Mouse (Mus musculus) MEL (cell line): Measurements from ENCODE around the gene Krtcap2. TPM values are rescaled to one million over a fixed set of nuclear protein-coding genes. Genes with fewer than 3 reads are reported as not detected.

Source experiments
- DNase-seq: peaks from one replicate; pipeline ENCODE4 v3.0.0; 2011; ENCODE audit warnings: low read depth, low spot score
- H3K27ac ChIP-seq: 2 replicates; pipeline ENCODE4 v1.5.1; 2012; ENCODE audit warnings: low read depth, mild to moderate bottlenecking, control low read depth, low read length, moderate library complexity; ENCODE audit not compliant: control insufficient read depth
- H3K27me3 ChIP-seq, 2 experiments: fragments of 150-350 bp in 1 of 2; sonication (generic) in 1 of 2; 2 replicates each; pipeline ENCODE4 v1.6.1; 2012; ENCODE audit warnings: low read length in 2 of 2, mild to moderate bottlenecking in 2 of 2, improper control_type of control experiment in 1 of 2, moderate library complexity in 1 of 2; ENCODE audit not compliant: insufficient read depth in 2 of 2, control insufficient read depth in 1 of 2
- H3K36me3 ChIP-seq, 2 experiments: 2 replicates each; pipeline ENCODE4 v1.6.1; 2012 to 2014; ENCODE audit warnings: low read length in 2 of 2, improper control_type of control experiment in 1 of 2, inconsistent platforms in 1 of 2, mild to moderate bottlenecking in 1 of 2; ENCODE audit not compliant: insufficient read depth in 2 of 2, control insufficient read depth in 1 of 2
- H3K4me1 ChIP-seq, 2 experiments: fragments of 150-350 bp in 1 of 2; sonication (generic) in 1 of 2; 2 replicates each; pipeline ENCODE4 v1.6.1; 2012; ENCODE audit warnings: low read length in 2 of 2, improper control_type of control experiment in 1 of 2, mild to moderate bottlenecking in 1 of 2; ENCODE audit not compliant: insufficient read depth in 2 of 2, control insufficient read depth in 1 of 2
- H3K4me3 ChIP-seq, 2 experiments: fragments of 150-350 bp in 1 of 2; sonication (generic) in 1 of 2; 2 replicates each; pipeline ENCODE4 v1.5.1; 2012; ENCODE audit warnings: low read depth in 2 of 2, low read length in 2 of 2, mild to moderate bottlenecking in 2 of 2, moderate library complexity in 2 of 2, control low read depth in 1 of 2, improper control_type of control experiment in 1 of 2; ENCODE audit not compliant: control insufficient read depth in 1 of 2, insufficient read depth in 1 of 2
- H3K79me2 ChIP-seq: 2 replicates; pipeline ENCODE4 v1.6.1; 2012; ENCODE audit warnings: mild to moderate bottlenecking, low read length, moderate library complexity; ENCODE audit not compliant: control insufficient read depth, poor library complexity, insufficient read depth
- H3K9ac ChIP-seq: 2 replicates; pipeline ENCODE4 v1.6.1; 2012; ENCODE audit warnings: low read depth, mild to moderate bottlenecking, control low read depth, low read length, moderate library complexity; ENCODE audit not compliant: control insufficient read depth, poor library complexity, severe bottlenecking
- H3K9me3 ChIP-seq: fragments of 150-350 bp; sonication (generic); replicated peaks from 2 replicates; pipeline ENCODE4 v1.6.1; 2012; ENCODE audit warnings: mild to moderate bottlenecking, low read length, improper control_type of control experiment, moderate library complexity; ENCODE audit not compliant: insufficient read depth
- CTCF ChIP-seq, 3 experiments: IDR thresholded peaks in 2 of 3; conservative IDR thresholded peaks in 1 of 3; 2 replicates each; pipeline ENCODE4 v1.5.1; 2011 to 2012; ENCODE audit warnings: low read length in 3 of 3, low read depth in 2 of 3, mild to moderate bottlenecking in 2 of 3, improper control_type of control experiment in 1 of 3, inconsistent platforms in 1 of 3, mixed read lengths in 1 of 3, moderate library complexity in 1 of 3; ENCODE audit not compliant: control insufficient read depth in 1 of 3, insufficient read depth in 1 of 3, poor library complexity in 1 of 3, severe bottlenecking in 1 of 3
- E2F4 ChIP-seq: IDR thresholded peaks from 2 replicates; pipeline ENCODE4 v1.6.1; 2011; ENCODE audit warnings: low read depth, low read length, improper control_type of control experiment, borderline replicate concordance
- EP300 ChIP-seq, 2 experiments: IDR thresholded peaks; 2 replicates each; pipeline ENCODE4 v1.6.1; 2011; ENCODE audit warnings: improper control_type of control experiment in 2 of 2, low read length in 2 of 2, low read depth in 1 of 2, mild to moderate bottlenecking in 1 of 2
- ETS1 ChIP-seq: IDR thresholded peaks from 2 replicates; pipeline ENCODE4 v1.6.1; 2012; ENCODE audit warnings: low read depth, mild to moderate bottlenecking, inconsistent platforms, low read length, improper control_type of control experiment, moderate library complexity
- GATA1 ChIP-seq: IDR thresholded peaks from 2 replicates; pipeline ENCODE4 v1.6.1; 2011; ENCODE audit warnings: low read depth, low read length, improper control_type of control experiment
- HCFC1 ChIP-seq: IDR thresholded peaks from 2 replicates; pipeline ENCODE4 v1.6.1; 2012; ENCODE audit warnings: low read depth, mild to moderate bottlenecking, inconsistent platforms, low read length, improper control_type of control experiment, moderate library complexity
- JUND ChIP-seq: IDR thresholded peaks from 2 replicates; pipeline ENCODE4 v1.6.1; 2011; ENCODE audit warnings: low read depth, mild to moderate bottlenecking, improper control_type of control experiment, low read length
- MAX ChIP-seq: IDR thresholded peaks from 2 replicates; pipeline ENCODE4 v1.6.1; 2011; ENCODE audit warnings: low read length, improper control_type of control experiment
- MAZ ChIP-seq: IDR thresholded peaks from 2 replicates; pipeline ENCODE4 v1.6.1; 2012; ENCODE audit warnings: low read depth, mild to moderate bottlenecking, inconsistent platforms, low read length, improper control_type of control experiment
- MXI1 ChIP-seq: IDR thresholded peaks from 2 replicates; pipeline ENCODE4 v1.6.1; 2011; ENCODE audit warnings: mild to moderate bottlenecking, low read depth, low read length, improper control_type of control experiment
- MYB ChIP-seq: IDR thresholded peaks from 2 replicates; pipeline ENCODE4 v1.6.1; 2011; ENCODE audit warnings: mild to moderate bottlenecking, low read depth, low read length, improper control_type of control experiment
- MYC ChIP-seq: IDR thresholded peaks from 2 replicates; pipeline ENCODE4 v1.6.1; 2011; ENCODE audit warnings: low read depth, mild to moderate bottlenecking, low read length, improper control_type of control experiment, moderate library complexity
- NELFE ChIP-seq: IDR thresholded peaks from 2 replicates; pipeline ENCODE4 v1.6.1; 2011; ENCODE audit warnings: low read depth, low read length, improper control_type of control experiment
- POLR2A ChIP-seq, 2 experiments: IDR thresholded peaks; 2 replicates each; pipeline ENCODE4 v1.6.1; 2011 to 2012; ENCODE audit warnings: low read length in 2 of 2, mild to moderate bottlenecking in 2 of 2, control low read depth in 1 of 2, improper control_type of control experiment in 1 of 2, low read depth in 1 of 2, moderate library complexity in 1 of 2; ENCODE audit not compliant: control insufficient read depth in 1 of 2, insufficient read depth in 1 of 2, poor library complexity in 1 of 2
- POLR2AphosphoS2 ChIP-seq: IDR thresholded peaks from 2 replicates; pipeline ENCODE4 v1.6.1; 2011; ENCODE audit warnings: low read length, improper control_type of control experiment
- RCOR1 ChIP-seq: IDR thresholded peaks from 2 replicates; pipeline ENCODE4 v1.6.1; 2012; ENCODE audit warnings: low read depth, mild to moderate bottlenecking, inconsistent platforms, low read length, improper control_type of control experiment
- SIN3A ChIP-seq: IDR thresholded peaks from 2 replicates; pipeline ENCODE4 v1.6.1; 2012; ENCODE audit warnings: low read length, improper control_type of control experiment, inconsistent platforms
- TBP ChIP-seq: IDR thresholded peaks from 2 replicates; pipeline ENCODE4 v1.8.0; 2011; ENCODE audit warnings: low read depth, low read length, improper control_type of control experiment
- UBTF ChIP-seq: IDR thresholded peaks from 2 replicates; pipeline ENCODE4 v1.6.1; 2012; ENCODE audit warnings: low read depth, mild to moderate bottlenecking, inconsistent platforms, low read length, improper control_type of control experiment, moderate library complexity, borderline replicate concordance; ENCODE audit not compliant: insufficient read depth
- USF1 ChIP-seq: IDR thresholded peaks from 2 replicates; pipeline ENCODE4 v1.6.1; 2014; ENCODE audit warnings: low read depth, mild to moderate bottlenecking, inconsistent platforms, low read length, improper control_type of control experiment, moderate library complexity
- USF2 ChIP-seq, 2 experiments: IDR thresholded peaks; 2 replicates each; pipeline ENCODE4 v1.6.1; 2011 to 2012; ENCODE audit warnings: improper control_type of control experiment in 2 of 2, low read length in 2 of 2, borderline replicate concordance in 1 of 2, inconsistent platforms in 1 of 2, low read depth in 1 of 2, mild to moderate bottlenecking in 1 of 2; ENCODE audit not compliant: insufficient read depth in 1 of 2
- ZNF384 ChIP-seq: IDR thresholded peaks from 2 replicates; pipeline ENCODE4 v1.6.1; 2012; ENCODE audit warnings: low read depth, mild to moderate bottlenecking, inconsistent platforms, low read length, improper control_type of control experiment
- polyA plus RNA-seq, 2 experiments: library from polyadenylated mRNA; stranded (reverse) in 1 of 2; unstranded in 1 of 2; fragments of >175 nt in 1 of 2; fragments of >200 nt in 1 of 2; gene quantifications; 2 replicates each; pipeline versions ENCODE4 v1.2.1 to v1.2.4; 2012; ENCODE audit warnings: low replicate concordance in 2 of 2, low read depth in 1 of 2; ENCODE audit not compliant: insufficient read length in 2 of 2, insufficient read depth in 1 of 2, missing spikeins in 1 of 2
- total RNA-seq: library from RNA; depleted of rRNA; stranded (reverse); fragments of 300-350 nt; gene quantifications from 2 replicates; pipeline ENCODE4 v1.2.3, GENCODE M21; 2012

Gene Krtcap2
- total and polyA plus RNA-seq, 3 experiments = 171 to 497 TPM; not detected in 1

DNA sequence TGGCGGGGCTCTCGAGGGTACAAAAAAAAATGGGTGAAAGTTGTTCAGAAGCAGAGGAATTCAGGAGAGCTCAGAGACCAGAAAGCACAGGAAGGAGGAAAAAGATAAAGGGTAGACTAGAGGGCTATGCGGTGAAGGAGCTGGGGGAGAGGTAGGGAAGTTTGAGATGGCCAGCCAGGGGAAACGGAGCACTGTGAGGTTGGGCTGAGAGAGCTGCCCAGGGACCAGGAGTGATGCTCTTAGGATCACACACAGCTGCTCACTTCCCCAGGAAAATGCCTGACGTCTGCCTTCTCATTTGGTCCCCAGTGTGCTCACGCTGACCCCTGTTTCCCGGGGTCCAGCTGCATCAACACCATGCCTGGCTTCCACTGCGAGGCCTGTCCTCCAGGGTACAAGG lies 26.2 kb upstream of the Krtcap2 start:
- H3K36me3 ChIP-seq = peaks cover 0 to 5% of the 10 kb centered on the region in 2 experiments; a peak in 1 of 4 replicates
- H3K4me1 ChIP-seq = peaks cover 2 to 8% of the 10 kb centered on the region in 2 experiments; a peak in 2 of 4 replicates
- H3K9me3 ChIP-seq = no peaks in the 10 kb centered on the region
- no peak for DNase-seq
- no peak overlapping the region for H3K27ac ChIP-seq
- TF ChIP-seq EP300 (IDR thresholded peaks at IDR 0.05; ENCODE audit: low read depth in 1 of 2, low read length in 2 of 2) (no peak), ETS1 (no peak), ZNF384 (no peak), POLR2A (IDR thresholded peaks at IDR 0.05; ENCODE audit: control insufficient read depth in 1 of 2, insufficient read depth in 1 of 2, low read depth in 1 of 2, low read length in 2 of 2, poor library complexity in 1 of 2) (no peak), RCOR1 (no peak), MXI1 (no peak), JUND (no peak), CTCF (IDR thresholded peaks at IDR 0.05 in 2 of 3, conservative IDR thresholded peaks at IDR 0.05 in 1 of 3; ENCODE audit: control insufficient read depth in 1 of 3, insufficient read depth in 1 of 3, low read depth in 2 of 3, low read length in 3 of 3, poor library complexity in 1 of 3, severe bottlenecking in 1 of 3) (no peak), NELFE (no peak), TBP (no peak), USF2 (IDR thresholded peaks at IDR 0.05; ENCODE audit: borderline replicate concordance in 1 of 2, insufficient read depth in 1 of 2, low read depth in 1 of 2, low read length in 2 of 2) (no peak), HCFC1 (no peak), USF1 (no peak), MYB (no peak), MYC (no peak), MAX (no peak), SIN3A (no peak), E2F4 (no peak)
- TF ChIP-seq, all 39 proteins: peak for 0
- H3K79me2 ChIP-seq = no peaks in the 10 kb centered on the region
- no peaks in the 10 kb centered on the region for H3K27me3 ChIP-seq
- H3K9ac ChIP-seq = no peak overlapping the region
- no peak overlapping the region for H3K4me3 ChIP-seq

- Histone ChIP-seq H3K27ac (no peak overlapping the region), H3K9me3 (no peaks in the 10 kb centered on the region), H3K9ac (no peak overlapping the region), H3K4me1 (no peaks in the 10 kb centered on the region), H3K36me3 (no peaks in the 10 kb centered on the region), H3K27me3 (no peaks in the 10 kb centered on the region), H3K79me2 (no peaks in the 10 kb centered on the region), H3K4me3 (no peak overlapping the region)
- no peak for TF ChIP-seq MAZ
- TF ChIP-seq GATA1 = no peak
- TF ChIP-seq NELFE = no peak
- TF ChIP-seq UBTF = no peak
- no peak for TF ChIP-seq ZNF384
- no peak for TF ChIP-seq POLR2A (IDR thresholded peaks at IDR 0.05; ENCODE audit: control insufficient read depth in 1 of 2, insufficient read depth in 1 of 2, low read depth in 1 of 2, low read length in 2 of 2, poor library complexity in 1 of 2)
- no peak for TF ChIP-seq POLR2AphosphoS2
- DNase-seq = no peak
Measured at GRCm38 (mm10) chr3:89221167-89221566, 24.6 kb upstream of the Krtcap2 start.
